8 mouse cellular contexts compared by ENCODE assay signal in genomic region chr16:21695242-21695578, GRCm38 (mm10). TPM values are rescaled to one million over a fixed set of nuclear protein-coding genes. Genes with fewer than 3 reads are reported as not detected.
DNase-seq lines count a peak whose midpoint lies in the region; ATAC-seq and TF ChIP-seq lines count a peak whose summit lies in the region.

No protein-coding gene starts in this region.

- no peak for TF ChIP-seq CTCF in spleen, adult 2 months (IDR thresholded peaks at IDR 0.05; ENCODE audit: extremely low read depth, insufficient read depth, insufficient read length, insufficient replicate concordance)

- ATAC-seq in intestine, embryonic 15.5 days = peak; percentile 62
- peak; percentile 83 for ATAC-seq in midbrain, embryonic 15.5 days (replicated peaks)

- peak overlapping the region; percentile 81 for H3K9ac ChIP-seq in intestine, embryonic 15.5 days
- peak overlapping the region; percentile 95 for H3K9ac ChIP-seq in midbrain, embryonic 15.5 days

- peak overlapping the region; percentile 59; the same call in 1 of the 2 replicates for H3K4me3 ChIP-seq in spleen, adult 2 months (ENCODE audit: extremely low read depth, insufficient read depth, insufficient read length)
- peak overlapping the region; percentile 77 for H3K4me3 ChIP-seq in intestine, embryonic 15.5 days (replicated peaks)
- peak overlapping the region; percentile 89 for H3K4me3 ChIP-seq in midbrain, embryonic 15.5 days

- peak overlapping the region; percentile 97 for H3K4me2 ChIP-seq in intestine, embryonic 15.5 days (replicated peaks)
- peak overlapping the region; percentile 89 for H3K4me2 ChIP-seq in midbrain, embryonic 15.5 days

- H3K36me3 ChIP-seq in spleen, adult 2 months (ENCODE audit: control insufficient read depth, insufficient read depth, low read length) = no peaks in the 10 kb centered on the region
- no peaks in the 10 kb centered on the region for H3K36me3 ChIP-seq in intestine, embryonic 15.5 days
- H3K36me3 ChIP-seq in midbrain, embryonic 15.5 days (replicated peaks) = no peaks in the 10 kb centered on the region

- no peaks in the 10 kb centered on the region; the same call in 1 of the 2 replicates for H3K9me3 ChIP-seq in intestine, embryonic 15.5 days
- H3K9me3 ChIP-seq in midbrain, embryonic 15.5 days = no peaks in the 10 kb centered on the region

- H3K27me3 ChIP-seq in spleen, adult 2 months (ENCODE audit: control insufficient read depth, insufficient read depth, low read length) = peaks cover 2% of the 10 kb centered on the region
- no peaks in the 10 kb centered on the region for H3K27me3 ChIP-seq in intestine, embryonic 15.5 days (replicated peaks)
- no peaks in the 10 kb centered on the region for H3K27me3 ChIP-seq in midbrain, embryonic 15.5 days (replicated peaks)

- peaks cover 5% of the 10 kb centered on the region; the same call in 1 of the 2 replicates for H3K4me1 ChIP-seq in spleen, adult 2 months (ENCODE audit: control insufficient read depth, insufficient read depth, insufficient read length)
- peaks cover 8% of the 10 kb centered on the region for H3K4me1 ChIP-seq in intestine, embryonic 15.5 days (replicated peaks)
- peaks cover 39% of the 10 kb centered on the region for H3K4me1 ChIP-seq in midbrain, embryonic 15.5 days

- no peak overlapping the region for H3K27ac ChIP-seq in spleen, adult 2 months (ENCODE audit: insufficient read depth, low read length)
- H3K27ac ChIP-seq in intestine, embryonic 15.5 days = peak overlapping the region; percentile 87; the same call in 1 of the 2 replicates
- peak overlapping the region; percentile 99 for H3K27ac ChIP-seq in midbrain, embryonic 15.5 days

- no peak for DNase-seq in spleen, adult 2 months (ENCODE audit: low read depth in 1 of 2, low spot score in 2 of 2)
- DNase-seq in spleen, postnatal 14 days (ENCODE audit: low spot score in 2 of 2) = no peak
- DNase-seq in embryo, embryonic 10.5 days (ENCODE audit: low spot score) = peak; percentile 76
- peak; percentile 96 for DNase-seq in heart, adult 11 months
- peak; percentile 20 for DNase-seq in liver
- DNase-seq in T-cell, adult 2 months (ENCODE audit: low spot score) = no peak

- no peak for TF ChIP-seq POLR2A in spleen, adult 2 months (IDR thresholded peaks at IDR 0.05; ENCODE audit: low read depth, low read length)

- WGBS in spleen, adult 2 months = 46% methylated on average over 12 of the region's 12 CpGs
- 4% methylated on average over 12 of the region's 12 CpGs for WGBS in intestine, embryonic 15.5 days
- 1% methylated on average over 12 of the region's 12 CpGs for WGBS in midbrain, embryonic 15.5 days

RNA-seq across cellular contexts. Expression of gene 2510009E07Rik, which starts 0.7 kb away (rescaled TPM):
- 3.8 and 4.4 TPM in 2 replicates for polyA plus RNA-seq in spleen, adult 2 months (2012; rRNA removed)
- polyA plus RNA-seq in intestine, embryonic 15.5 days (2015; fragmentation: Nextera tagmentation; extraction: Ambion mirVana) = 17.6 and 17.9 TPM in 2 replicates
- polyA plus RNA-seq in midbrain, embryonic 15.5 days (2015; fragmentation: Nextera tagmentation; extraction: Ambion mirVana) = 60.1 and 61.7 TPM in 2 replicates

Comparison
In these comparisons a context has a peak if more than half of its experiments do, and no peak if none do; other contexts are left out.
1. DNase-seq: peak in embryo, embryonic 10.5 days (single experiment), heart, adult 11 months (single experiment) and liver (single experiment); none in spleen, adult 2 months (0 of 2), spleen, postnatal 14 days (0 of 2) and T-cell, adult 2 months (single experiment).
2. Peak in every context shown above with its lines, with median percentiles within 50 percentile points of each other: H3K4me3 ChIP-seq.